Mouse (Mus musculus): Measurements from ENCODE around the gene Scp2. TPM values are rescaled to one million over a fixed set of nuclear protein-coding genes. Genes with fewer than 3 reads are reported as not detected.

Scp2 gene
- polyA plus RNA-seq, 1 experiment from 2014 or later, result 265 TPM

Small RNA genes lying within 50 kb of the gene (microRNA-seq; reads per million reads assigned to microRNA genes)
- gene Mir6397, result not detected

Other genes with a start within 250 kb of the Scp2 start
- gene Cpt2, start 221.4 kb downstream of the Scp2 start, polyA plus RNA-seq (2014; fragmentation: Nextera tagmentation; extraction: Ambion mirVana), result 20.3 and 21.0 TPM in 2 replicates
- not detected in 2 replicates for gene Slc1a7, start 176.7 kb downstream of the Scp2 start, polyA plus RNA-seq (2014; fragmentation: Nextera tagmentation; extraction: Ambion mirVana)
- 0.19 and 0.85 TPM in 2 replicates for gene Podn, start 48.6 kb downstream of the Scp2 start, polyA plus RNA-seq (2014; fragmentation: Nextera tagmentation; extraction: Ambion mirVana)
- gene Echdc2, start 20.4 kb upstream of the Scp2 start, polyA plus RNA-seq (2014; fragmentation: Nextera tagmentation; extraction: Ambion mirVana), result 11.8 and 12.0 TPM in 2 replicates
- not detected in 2 replicates for gene Zyg11a, start 73.0 kb upstream of the Scp2 start, polyA plus RNA-seq (2014; fragmentation: Nextera tagmentation; extraction: Ambion mirVana)
- gene Zyg11b, start 156.1 kb upstream of the Scp2 start, polyA plus RNA-seq (2014; fragmentation: Nextera tagmentation; extraction: Ambion mirVana), result 24.2 and 31.1 TPM in 2 replicates
- 43.1 and 52.2 TPM in 2 replicates for gene Coa7, start 183.1 kb upstream of the Scp2 start, polyA plus RNA-seq (2014; fragmentation: Nextera tagmentation; extraction: Ambion mirVana)
- 2.7 and 3.6 TPM in 2 replicates for gene Shisal2a, start 238.4 kb upstream of the Scp2 start, polyA plus RNA-seq (2014; fragmentation: Nextera tagmentation; extraction: Ambion mirVana)